Mouse (Mus musculus) midbrain, embryonic 16.5 days (tissue): ENCODE measurements at regions not wholly inside any gene's neighbourhood (a gene's known extent, or its start where the extent isn't known, plus 50 kb on each side); places are given as distances from the start of the nearest gene placed in this dataset.
A peak's percentile ranks its signal among the peaks of the same experiment; 100 is the strongest.

ENCODE experiments used
- ATAC-seq: fragments of 200-750 bp; cut with Nextera tagmentation; 2 replicates; pipeline ENCODE4 v1.8.0; 2017; ENCODE audit warnings: moderate TSS enrichment
- H3K27ac ChIP-seq: fragments of 300-500 bp; sonication (generic); 2 replicates; pipeline ENCODE4 v1.5.1; 2014; ENCODE audit warnings: mild to moderate bottlenecking, low read length, mixed read lengths
- H3K27me3 ChIP-seq: fragments of 300-500 bp; sonication (generic); 2 replicates; pipeline ENCODE4 v1.6.1; 2014; ENCODE audit warnings: low read depth, low read length, mixed read lengths; ENCODE audit not compliant: control insufficient read depth, insufficient read depth
- H3K36me3 ChIP-seq: fragments of 300-500 bp; sonication (generic); 2 replicates; pipeline ENCODE4 v1.6.1; 2014; ENCODE audit warnings: mild to moderate bottlenecking, low read length, moderate library complexity, mixed read lengths; ENCODE audit not compliant: control insufficient read depth, insufficient read depth
- H3K4me1 ChIP-seq: fragments of 300-500 bp; sonication (generic); 2 replicates; pipeline ENCODE4 v1.6.1; 2014; ENCODE audit warnings: mild to moderate bottlenecking, low read length, mixed read lengths; ENCODE audit not compliant: control insufficient read depth, insufficient read depth
- H3K4me2 ChIP-seq: fragments of 300-500 bp; sonication (generic); 2 replicates; pipeline ENCODE4 v1.6.1; 2014; ENCODE audit warnings: mild to moderate bottlenecking, low read length, mixed read lengths
- H3K4me3 ChIP-seq: fragments of 300-500 bp; sonication (generic); 2 replicates; pipeline ENCODE4 v1.5.1; 2014; ENCODE audit warnings: low read depth, mild to moderate bottlenecking, low read length, moderate library complexity, mixed read lengths
- H3K9ac ChIP-seq: fragments of 300-500 bp; sonication (generic); 2 replicates; pipeline ENCODE4 v1.6.1; 2014; ENCODE audit warnings: low read depth, low read length, mixed read lengths
- H3K9me3 ChIP-seq: fragments of 300-500 bp; sonication (generic); replicated peaks from 2 replicates; pipeline ENCODE4 v1.6.1; 2014; ENCODE audit warnings: mild to moderate bottlenecking, low read length, mixed read lengths; ENCODE audit not compliant: control insufficient read depth, poor library complexity, severe bottlenecking
- WGBS: fragments of 180-500 bp; shearing (Covaris S2); extraction: QIAGEN DNeasy Blood & Tissue Kit; methylation state at CpG from one replicate; pipeline ENCODE4 v1.1.7; 2014; 5-methylcytosine and 5-hydroxymethylcytosine counted together

DNA sequence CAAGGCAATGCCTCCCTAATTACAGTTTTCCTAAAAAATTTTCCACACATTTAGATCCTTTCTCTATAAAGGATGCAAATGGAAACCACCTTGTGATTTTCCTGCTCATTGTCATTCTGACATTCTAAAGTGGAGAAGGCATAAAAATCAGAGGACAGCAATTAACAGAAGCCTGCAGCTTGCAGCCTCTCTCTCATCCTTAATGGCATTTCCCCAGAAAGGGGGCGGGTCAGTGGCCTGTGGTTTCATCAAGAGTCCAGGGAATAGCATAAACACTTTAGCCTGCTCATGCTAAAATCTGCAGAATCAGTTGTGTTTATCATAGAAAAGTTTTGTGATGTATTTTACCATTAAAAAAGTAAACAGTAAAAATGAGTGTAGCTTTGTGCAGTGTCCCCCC is 117.3 kb downstream of the Klf6 start:
- H3K4me3 ChIP-seq = no peak overlapping the region
- no peak overlapping the region for H3K27ac ChIP-seq
- H3K4me1 ChIP-seq = no peaks in the 10 kb centered on the region; the same call in 1 of the 2 replicates
- H3K27me3 ChIP-seq = no peaks in the 10 kb centered on the region
- H3K4me2 ChIP-seq = no peak overlapping the region
- H3K9me3 ChIP-seq = no peaks in the 10 kb centered on the region
- H3K9ac ChIP-seq = no peak overlapping the region
- 64% methylated on average over 1 of the region's 1 CpGs for WGBS
- ATAC-seq = no peak
- no peaks in the 10 kb centered on the region for H3K36me3 ChIP-seq

DNA sequence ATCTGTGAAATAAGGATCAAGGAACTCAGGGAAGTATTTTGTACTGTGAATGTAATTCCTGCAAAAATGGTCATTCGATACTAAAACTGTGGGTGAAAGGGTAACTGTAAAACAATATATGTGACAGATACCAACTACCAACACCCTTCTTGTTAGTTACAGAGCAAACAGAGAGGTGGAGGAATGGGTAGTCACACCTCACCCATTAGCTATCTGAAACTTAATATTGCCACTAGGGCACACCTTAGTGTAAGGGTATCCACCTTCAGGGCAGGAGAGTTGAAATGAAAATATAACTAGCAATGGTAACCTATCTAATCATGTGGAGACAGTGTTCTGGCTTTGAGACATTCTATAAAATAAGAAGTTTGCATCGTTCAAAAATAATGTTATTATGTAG is 126.2 kb downstream of the Klf6 start:
- Histone ChIP-seq H3K9me3 (no peaks in the 10 kb centered on the region), H3K4me2 (no peak overlapping the region), H3K27me3 (no peaks in the 10 kb centered on the region), H3K36me3 (no peaks in the 10 kb centered on the region), H3K4me3 (no peak overlapping the region), H3K4me1 (no peaks in the 10 kb centered on the region), H3K9ac (no peak overlapping the region), H3K27ac (no peak overlapping the region)
- 98% methylated on average over 2 of the region's 2 CpGs for WGBS
- no peak for ATAC-seq

DNA sequence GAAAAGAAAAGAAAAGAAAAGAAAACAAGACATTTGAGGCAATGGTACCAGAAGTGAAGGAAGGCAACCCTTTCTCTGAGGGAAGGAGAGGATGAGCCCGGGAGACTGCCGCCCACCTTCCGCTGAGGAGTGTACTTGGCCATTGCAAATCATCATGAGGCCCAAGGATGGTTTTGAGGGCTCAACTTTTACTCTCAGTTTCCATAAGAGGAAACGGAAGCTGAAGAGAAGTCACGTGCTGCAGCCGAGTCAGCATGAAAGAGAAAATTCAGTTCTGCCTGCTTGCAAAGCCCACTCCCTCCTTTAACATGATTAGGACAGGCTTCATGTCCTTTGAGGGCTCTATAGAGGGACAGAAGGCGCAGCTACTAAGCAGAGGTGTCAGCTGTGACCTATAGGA is 127.1 kb downstream of the Klf6 start:
- no peaks in the 10 kb centered on the region for H3K27me3 ChIP-seq
- WGBS = 85% methylated on average over 7 of the region's 7 CpGs
- ATAC-seq = no peak

DNA sequence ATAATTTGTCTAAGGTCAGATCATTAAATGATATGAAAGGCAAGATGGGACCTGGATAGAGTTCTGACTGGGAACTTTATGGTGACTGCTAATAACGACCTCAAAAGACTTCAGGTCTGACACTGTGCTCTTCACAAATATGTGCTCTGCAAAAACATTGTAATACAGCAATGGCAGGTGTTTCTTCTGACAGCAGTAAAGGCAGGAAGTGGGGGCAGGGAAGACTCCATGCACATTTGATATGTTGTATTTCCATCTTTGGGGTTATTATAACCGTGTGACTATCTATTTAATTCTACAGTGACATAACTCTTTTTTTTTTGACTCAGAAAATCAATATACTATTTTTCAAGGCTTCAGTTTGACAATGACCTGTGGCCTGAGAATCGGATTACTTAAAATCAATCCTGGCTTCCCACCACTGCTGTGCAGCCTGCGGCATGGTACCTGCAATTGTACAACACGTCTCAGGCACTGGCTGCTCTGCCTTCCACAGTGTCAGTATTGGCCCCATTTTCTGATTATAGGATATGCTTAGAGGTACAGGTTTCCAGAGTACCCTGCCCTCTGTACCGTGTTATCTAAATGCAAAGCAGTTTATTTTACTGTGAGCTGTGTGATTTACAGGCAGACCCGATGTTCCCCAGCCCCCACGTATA is 139.4 kb downstream of the Klf6 start:
- Histone ChIP-seq H3K4me3 (no peak overlapping the region), H3K27me3 (no peaks in the 10 kb centered on the region), H3K36me3 (no peaks in the 10 kb centered on the region), H3K4me1 (no peaks in the 10 kb centered on the region), H3K27ac (no peak overlapping the region), H3K9me3 (no peaks in the 10 kb centered on the region), H3K4me2 (no peak overlapping the region), H3K9ac (0 out of 2 replicates have a peak overlapping the region, but pooled peaks have one; percentile 11)
- WGBS = 75% methylated on average over 8 of the region's 8 CpGs
- ATAC-seq = peak; percentile 48; the same call in 1 of the 2 replicates

More for the DNA sequence above, 127.1 kb downstream of the Klf6 start:
- Histone ChIP-seq H3K36me3 (no peaks in the 10 kb centered on the region), H3K4me1 (no peaks in the 10 kb centered on the region), H3K27ac (no peak overlapping the region), H3K9me3 (no peaks in the 10 kb centered on the region), H3K4me2 (no peak overlapping the region), H3K4me3 (no peak overlapping the region), H3K9ac (no peak overlapping the region)

DNA sequence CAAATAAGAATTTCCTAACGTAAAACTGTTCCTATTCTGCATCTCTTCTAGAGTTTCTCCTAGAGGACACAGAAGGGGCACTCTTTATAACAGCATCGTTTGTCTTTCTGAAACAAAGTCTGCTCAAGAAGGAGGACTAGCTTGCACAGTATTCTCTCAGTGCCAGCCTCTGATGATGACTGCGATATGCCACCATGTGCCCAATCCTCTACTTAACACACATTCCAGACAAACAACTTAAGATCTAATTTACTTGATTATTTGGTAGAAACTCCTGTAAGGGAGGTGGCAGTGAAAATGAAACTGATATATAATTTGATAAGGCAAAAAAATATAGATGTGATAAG is 139.9 kb downstream of the Klf6 start:
- 0 out of 2 replicates have a peak overlapping the region, but pooled peaks have one; percentile 11 for H3K9ac ChIP-seq
- WGBS = 76% methylated on average over 3 of the region's 3 CpGs
- H3K4me1 ChIP-seq = no peaks in the 10 kb centered on the region
- H3K4me3 ChIP-seq = no peak overlapping the region
- H3K36me3 ChIP-seq = no peaks in the 10 kb centered on the region
- no peaks in the 10 kb centered on the region for H3K9me3 ChIP-seq
- no peak overlapping the region for H3K27ac ChIP-seq
- H3K4me2 ChIP-seq = no peak overlapping the region
- H3K27me3 ChIP-seq = no peaks in the 10 kb centered on the region
- no peak for ATAC-seq

DNA sequence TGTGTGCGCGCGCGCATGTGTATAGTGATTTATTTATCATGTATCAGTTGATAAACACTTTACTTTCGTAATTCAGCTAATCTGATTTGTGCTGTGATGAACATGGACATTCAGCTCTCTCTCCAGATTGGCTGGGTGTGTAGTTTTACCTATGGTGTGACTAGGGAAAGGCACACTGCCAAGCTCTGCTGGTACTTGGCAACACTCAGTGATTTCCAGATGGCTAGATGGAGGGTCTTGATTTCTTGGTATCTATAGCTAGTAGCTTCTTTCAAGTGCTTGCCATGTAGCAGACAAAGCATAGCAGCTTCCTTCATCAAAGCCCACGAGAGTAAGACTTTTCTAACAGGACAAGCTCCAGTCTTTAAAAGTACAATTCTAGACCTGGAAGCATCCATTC is 144.6 kb downstream of the Klf6 start:
- Histone ChIP-seq H3K4me2 (no peak overlapping the region), H3K4me1 (no peaks in the 10 kb centered on the region), H3K9ac (no peak overlapping the region), H3K27me3 (no peaks in the 10 kb centered on the region), H3K27ac (no peak overlapping the region), H3K36me3 (no peaks in the 10 kb centered on the region), H3K9me3 (no peaks in the 10 kb centered on the region), H3K4me3 (no peak overlapping the region)
- 93% methylated on average over 6 of the region's 6 CpGs for WGBS
- no peak for ATAC-seq

DNA sequence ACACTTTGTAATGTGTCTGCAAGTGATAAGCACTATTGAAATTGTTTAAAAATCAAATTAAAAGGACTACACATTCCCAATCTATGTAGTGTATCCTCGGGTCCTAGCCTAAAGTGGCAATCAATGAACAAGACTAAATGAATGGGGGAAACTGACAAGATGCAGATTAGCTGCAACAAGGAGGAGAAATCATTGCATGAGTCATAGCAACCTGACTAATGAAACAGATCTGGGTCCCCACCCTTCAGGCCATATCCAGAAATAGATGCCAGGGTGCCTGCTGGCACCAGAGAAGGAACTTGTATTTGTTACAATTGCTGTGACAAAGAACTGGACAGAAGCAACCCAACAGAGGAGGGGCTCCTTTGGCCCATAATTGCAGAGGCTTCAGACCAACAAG is 148.4 kb downstream of the Klf6 start:
- no peaks in the 10 kb centered on the region for H3K4me1 ChIP-seq
- H3K9me3 ChIP-seq = no peaks in the 10 kb centered on the region
- H3K27me3 ChIP-seq = no peaks in the 10 kb centered on the region
- 72% methylated on average over 1 of the region's 1 CpGs for WGBS
- H3K4me2 ChIP-seq = no peak overlapping the region
- no peak for ATAC-seq
- no peak overlapping the region for H3K27ac ChIP-seq
- no peaks in the 10 kb centered on the region for H3K36me3 ChIP-seq
- no peak overlapping the region for H3K9ac ChIP-seq
- H3K4me3 ChIP-seq = no peak overlapping the region

DNA sequence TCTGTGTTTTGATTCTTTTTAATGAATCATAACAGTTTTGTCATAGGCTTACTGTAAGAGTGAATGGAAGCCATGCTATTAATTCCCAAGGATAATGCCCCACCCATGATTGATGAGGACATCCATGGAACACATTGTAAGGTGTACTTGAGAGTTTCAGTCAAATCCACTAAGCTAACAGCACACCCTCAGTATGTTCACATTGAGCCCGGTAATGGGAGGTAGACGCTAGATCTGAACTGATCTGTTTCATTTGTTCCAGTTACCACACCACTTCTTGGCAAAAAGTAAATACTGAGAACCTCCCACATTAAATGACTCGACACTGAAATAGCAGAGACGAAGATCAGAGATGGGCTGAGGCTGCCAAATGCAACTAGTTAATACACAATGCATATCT is 165.9 kb downstream of the Klf6 start:
- WGBS = 96% methylated on average over 4 of the region's 4 CpGs
- Histone ChIP-seq H3K27ac (no peak overlapping the region), H3K9ac (no peak overlapping the region), H3K9me3 (no peaks in the 10 kb centered on the region), H3K27me3 (no peaks in the 10 kb centered on the region), H3K4me3 (no peak overlapping the region), H3K36me3 (no peaks in the 10 kb centered on the region), H3K4me1 (no peaks in the 10 kb centered on the region), H3K4me2 (no peak overlapping the region)
- ATAC-seq = no peak

DNA sequence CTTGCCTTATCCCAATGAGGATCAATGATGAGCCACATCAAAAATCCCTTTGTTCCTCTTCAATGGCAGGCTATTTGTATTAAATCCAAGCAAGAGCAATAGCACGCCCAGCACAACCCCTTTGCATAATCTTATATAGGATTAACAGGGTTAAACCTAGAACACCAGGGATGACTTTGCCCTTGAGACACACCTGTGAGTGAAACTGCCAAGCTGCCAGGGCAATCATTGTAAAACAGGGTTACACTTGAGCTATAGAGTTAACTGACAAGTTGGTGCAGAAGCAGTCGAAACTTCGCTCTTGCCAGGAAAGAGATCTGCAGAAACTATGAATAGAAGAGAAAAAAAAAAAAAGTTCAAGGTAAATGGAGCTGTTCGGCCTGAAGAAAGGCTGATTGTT is 167.6 kb downstream of the Klf6 start:
- Histone ChIP-seq H3K36me3 (no peaks in the 10 kb centered on the region), H3K4me1 (no peaks in the 10 kb centered on the region), H3K4me2 (no peak overlapping the region), H3K9ac (no peak overlapping the region), H3K9me3 (no peaks in the 10 kb centered on the region), H3K27me3 (no peaks in the 10 kb centered on the region), H3K4me3 (no peak overlapping the region), H3K27ac (no peak overlapping the region)
- WGBS = 54% methylated on average over 4 of the region's 4 CpGs
- no peak for ATAC-seq
